Mouse (Mus musculus): ENCODE measurements around the gene Wwox. TPM values are rescaled to one million over a fixed set of nuclear protein-coding genes. Genes with fewer than 3 reads are reported as not detected.

The Wwox gene
- polyA plus RNA-seq, 1 experiment from 2014 or later: 11.0 TPM

GRCm38 (mm10) chr8:114939338-114939737 is 499.9 kb downstream of the Wwox start:
- H3K4me2 ChIP-seq (ENCODE audit: low read depth, low read length): no peak overlapping the region
- H3K36me3 ChIP-seq (ENCODE audit: control insufficient read depth, insufficient read depth, low read length): no peaks in the 10 kb centered on the region
- ATAC-seq (ENCODE audit: low read depth) (no peak), DNase-seq (ENCODE audit: low spot score) (no peak)
- H3K27ac ChIP-seq (replicated peaks; ENCODE audit: low read depth, low read length): no peak overlapping the region
- no peak overlapping the region for H3K4me3 ChIP-seq (ENCODE audit: low read depth, low read length)
- no peak overlapping the region for H3K9ac ChIP-seq (ENCODE audit: low read depth, low read length)
- peaks cover 8% of the 10 kb centered on the region; the same call in 1 of the 2 replicates for H3K4me1 ChIP-seq (ENCODE audit: control insufficient read depth, insufficient read depth, low read length)
- no peaks in the 10 kb centered on the region for H3K27me3 ChIP-seq (replicated peaks; ENCODE audit: control insufficient read depth, insufficient read depth, low read length)
- no peaks in the 10 kb centered on the region for H3K9me3 ChIP-seq (ENCODE audit: control insufficient read depth, low read length)
- 83% methylated on average over 8 of the region's 8 CpGs for WGBS

GRCm38 (mm10) chr8:114941096-114941495 is 501.6 kb downstream of the Wwox start:
- Histone ChIP-seq H3K4me2 (ENCODE audit: low read depth, low read length) (no peak overlapping the region), H3K9ac (ENCODE audit: low read depth, low read length) (no peak overlapping the region), H3K4me1 (ENCODE audit: control insufficient read depth, insufficient read depth, low read length) (peaks cover 8% of the 10 kb centered on the region; the same call in 1 of the 2 replicates), H3K4me3 (ENCODE audit: low read depth, low read length) (no peak overlapping the region), H3K27me3 (replicated peaks; ENCODE audit: control insufficient read depth, insufficient read depth, low read length) (no peaks in the 10 kb centered on the region), H3K36me3 (ENCODE audit: control insufficient read depth, insufficient read depth, low read length) (no peaks in the 10 kb centered on the region), H3K27ac (replicated peaks; ENCODE audit: low read depth, low read length) (no peak overlapping the region), H3K9me3 (ENCODE audit: control insufficient read depth, low read length) (no peaks in the 10 kb centered on the region)
- 95% methylated on average over 5 of the region's 5 CpGs for WGBS
- no peak for ATAC-seq (ENCODE audit: low read depth)
- no peak for DNase-seq (ENCODE audit: low spot score)

- WGBS: 83% methylated on average over 9 of the region's 9 CpGs
- no peak for ATAC-seq (ENCODE audit: low read depth)
Measured at GRCm38 (mm10) chr8:114941644-114942043, 502.2 kb downstream of the Wwox start.

GRCm38 (mm10) chr8:114947921-114948320 is 508.5 kb downstream of the Wwox start:
- ATAC-seq (ENCODE audit: low read depth) (no peak; the same call in 1 of the 2 replicates), DNase-seq (ENCODE audit: low spot score) (peak; percentile 43)
- Histone ChIP-seq H3K27me3 (replicated peaks; ENCODE audit: control insufficient read depth, insufficient read depth, low read length) (no peaks in the 10 kb centered on the region), H3K4me3 (ENCODE audit: low read depth, low read length) (no peak overlapping the region), H3K4me1 (ENCODE audit: control insufficient read depth, insufficient read depth, low read length) (no peaks in the 10 kb centered on the region), H3K27ac (replicated peaks; ENCODE audit: low read depth, low read length) (no peak overlapping the region), H3K9ac (ENCODE audit: low read depth, low read length) (no peak overlapping the region), H3K9me3 (ENCODE audit: control insufficient read depth, low read length) (no peaks in the 10 kb centered on the region), H3K36me3 (ENCODE audit: control insufficient read depth, insufficient read depth, low read length) (no peaks in the 10 kb centered on the region), H3K4me2 (ENCODE audit: low read depth, low read length) (no peak overlapping the region)
- WGBS: 67% methylated on average over 6 of the region's 6 CpGs

More at GRCm38 (mm10) chr8:114941644-114942043, 502.2 kb downstream of the Wwox start:
- DNase-seq (ENCODE audit: low spot score): no peak
- H3K27me3 ChIP-seq (replicated peaks; ENCODE audit: control insufficient read depth, insufficient read depth, low read length): no peaks in the 10 kb centered on the region
- no peak overlapping the region for H3K4me3 ChIP-seq (ENCODE audit: low read depth, low read length)
- no peak overlapping the region for H3K4me2 ChIP-seq (ENCODE audit: low read depth, low read length)
- no peak overlapping the region for H3K27ac ChIP-seq (replicated peaks; ENCODE audit: low read depth, low read length)
- peaks cover 4% of the 10 kb centered on the region; the same call in 1 of the 2 replicates for H3K4me1 ChIP-seq (ENCODE audit: control insufficient read depth, insufficient read depth, low read length)
- H3K9me3 ChIP-seq (ENCODE audit: control insufficient read depth, low read length): no peaks in the 10 kb centered on the region
- no peaks in the 10 kb centered on the region for H3K36me3 ChIP-seq (ENCODE audit: control insufficient read depth, insufficient read depth, low read length)
- no peak overlapping the region for H3K9ac ChIP-seq (ENCODE audit: low read depth, low read length)

GRCm38 (mm10) chr8:114956377-114957168 is 517.1 kb downstream of the Wwox start:
- Histone ChIP-seq H3K27ac (replicated peaks; ENCODE audit: low read depth, low read length) (peak overlapping the region; percentile 23; the same call in 1 of the 2 replicates), H3K4me2 (ENCODE audit: low read depth, low read length) (no peak overlapping the region), H3K36me3 (ENCODE audit: control insufficient read depth, insufficient read depth, low read length) (no peaks in the 10 kb centered on the region), H3K4me1 (ENCODE audit: control insufficient read depth, insufficient read depth, low read length) (peaks cover 8% of the 10 kb centered on the region), H3K4me3 (ENCODE audit: low read depth, low read length) (no peak overlapping the region), H3K27me3 (replicated peaks; ENCODE audit: control insufficient read depth, insufficient read depth, low read length) (no peaks in the 10 kb centered on the region), H3K9me3 (ENCODE audit: control insufficient read depth, low read length) (no peaks in the 10 kb centered on the region), H3K9ac (ENCODE audit: low read depth, low read length) (no peak overlapping the region)
- WGBS: 52% methylated on average over 7 of the region's 8 CpGs
- ATAC-seq (ENCODE audit: low read depth) (no peak), DNase-seq (ENCODE audit: low spot score) (peak; percentile 51)

- ATAC-seq (ENCODE audit: low read depth): peak; percentile 70; the same call in 1 of the 2 replicates
- H3K9ac ChIP-seq (ENCODE audit: low read depth, low read length): no peak overlapping the region
- H3K27me3 ChIP-seq (replicated peaks; ENCODE audit: control insufficient read depth, insufficient read depth, low read length): no peaks in the 10 kb centered on the region
- H3K4me1 ChIP-seq (ENCODE audit: control insufficient read depth, insufficient read depth, low read length): peaks cover 8% of the 10 kb centered on the region
- no peaks in the 10 kb centered on the region for H3K9me3 ChIP-seq (ENCODE audit: control insufficient read depth, low read length)
- DNase-seq (ENCODE audit: low spot score): peak; percentile 76
- no peaks in the 10 kb centered on the region for H3K36me3 ChIP-seq (ENCODE audit: control insufficient read depth, insufficient read depth, low read length)
- H3K4me2 ChIP-seq (ENCODE audit: low read depth, low read length): no peak overlapping the region
- no peak overlapping the region for H3K4me3 ChIP-seq (ENCODE audit: low read depth, low read length)
- 44% methylated on average over 16 of the region's 16 CpGs for WGBS
- H3K27ac ChIP-seq (replicated peaks; ENCODE audit: low read depth, low read length): no peak overlapping the region
Measured at GRCm38 (mm10) chr8:114958437-114959107, 519.1 kb downstream of the Wwox start.

- ATAC-seq (ENCODE audit: low read depth): no peak
- 76% methylated on average over 11 of the region's 11 CpGs for WGBS
- H3K4me3 ChIP-seq (ENCODE audit: low read depth, low read length): no peak overlapping the region
Measured at GRCm38 (mm10) chr8:114959406-114959805, 520.0 kb downstream of the Wwox start.

GRCm38 (mm10) chr8:114962494-114962893 is 523.0 kb downstream of the Wwox start:
- Histone ChIP-seq H3K9me3 (ENCODE audit: control insufficient read depth, low read length) (0 out of 2 replicates have a peak, but pooled peaks cover 4% of the 10 kb centered on the region), H3K4me1 (ENCODE audit: control insufficient read depth, insufficient read depth, low read length) (peaks cover 8% of the 10 kb centered on the region), H3K9ac (ENCODE audit: low read depth, low read length) (no peak overlapping the region), H3K4me2 (ENCODE audit: low read depth, low read length) (no peak overlapping the region), H3K36me3 (ENCODE audit: control insufficient read depth, insufficient read depth, low read length) (no peaks in the 10 kb centered on the region), H3K27me3 (replicated peaks; ENCODE audit: control insufficient read depth, insufficient read depth, low read length) (no peaks in the 10 kb centered on the region), H3K27ac (replicated peaks; ENCODE audit: low read depth, low read length) (no peak overlapping the region), H3K4me3 (ENCODE audit: low read depth, low read length) (no peak overlapping the region)
- DNase-seq (ENCODE audit: low spot score): no peak
- WGBS: 46% methylated on average over 1 of the region's 1 CpGs
- no peak for ATAC-seq (ENCODE audit: low read depth)

More at GRCm38 (mm10) chr8:114959406-114959805, 520.0 kb downstream of the Wwox start:
- Histone ChIP-seq H3K9ac (ENCODE audit: low read depth, low read length) (no peak overlapping the region), H3K4me2 (ENCODE audit: low read depth, low read length) (no peak overlapping the region), H3K27ac (replicated peaks; ENCODE audit: low read depth, low read length) (no peak overlapping the region), H3K9me3 (ENCODE audit: control insufficient read depth, low read length) (no peaks in the 10 kb centered on the region), H3K36me3 (ENCODE audit: control insufficient read depth, insufficient read depth, low read length) (no peaks in the 10 kb centered on the region), H3K27me3 (replicated peaks; ENCODE audit: control insufficient read depth, insufficient read depth, low read length) (no peaks in the 10 kb centered on the region), H3K4me1 (ENCODE audit: control insufficient read depth, insufficient read depth, low read length) (peaks cover 8% of the 10 kb centered on the region)
- DNase-seq (ENCODE audit: low spot score): no peak
